Mouse (Mus musculus) thymus, postnatal 14 days (tissue): ENCODE measurements around the gene Apobec1.
"Not testable (repeated sequence)": the region's sequence is repeated elsewhere in the genome, so short reads cannot be mapped to it uniquely, and the experiment has no call there.

Source experiments
- DNase-seq: peaks from one replicate; pipeline ENCODE4 v3.0.0; 2021

Gene Apobec1

DNA sequence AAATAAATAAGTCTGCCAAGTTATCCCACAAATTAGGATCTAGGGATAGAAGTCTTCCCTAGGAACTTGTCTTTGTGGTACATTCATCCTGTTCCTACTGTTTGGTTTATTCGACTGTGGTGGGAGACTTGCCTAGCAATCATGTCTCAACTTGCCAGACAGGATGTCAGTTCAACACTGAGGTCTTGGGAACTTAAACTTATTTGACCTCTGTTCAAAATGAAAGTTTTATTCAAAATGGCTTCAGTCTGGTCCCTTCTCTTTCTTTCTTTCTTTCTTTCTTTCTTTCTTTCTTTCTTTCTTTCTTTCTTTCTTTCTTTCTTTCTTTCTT lies 713 bp upstream of the Apobec1 start:
- no peak for DNase-seq

DNA sequence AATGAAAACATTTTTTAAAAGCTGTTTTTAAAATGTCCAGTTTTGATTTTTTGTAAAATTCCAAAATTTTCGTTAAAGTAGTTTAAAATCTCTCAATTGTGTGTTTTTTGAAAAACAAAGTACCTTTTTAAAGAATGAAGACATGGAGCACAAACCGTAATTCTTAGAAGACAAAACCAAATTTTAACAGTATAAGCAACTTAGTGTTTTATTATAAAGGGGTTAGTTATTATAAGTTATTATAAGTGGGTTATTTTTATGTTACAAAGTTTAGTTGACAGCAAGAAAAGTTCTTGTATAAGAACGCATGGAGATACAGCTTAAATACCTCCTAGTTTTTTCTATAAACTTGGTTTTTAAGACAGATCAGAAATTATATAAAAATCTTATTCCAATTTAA lies 629 bp downstream of the Apobec1 start:
- DNase-seq, result no peak

DNA sequence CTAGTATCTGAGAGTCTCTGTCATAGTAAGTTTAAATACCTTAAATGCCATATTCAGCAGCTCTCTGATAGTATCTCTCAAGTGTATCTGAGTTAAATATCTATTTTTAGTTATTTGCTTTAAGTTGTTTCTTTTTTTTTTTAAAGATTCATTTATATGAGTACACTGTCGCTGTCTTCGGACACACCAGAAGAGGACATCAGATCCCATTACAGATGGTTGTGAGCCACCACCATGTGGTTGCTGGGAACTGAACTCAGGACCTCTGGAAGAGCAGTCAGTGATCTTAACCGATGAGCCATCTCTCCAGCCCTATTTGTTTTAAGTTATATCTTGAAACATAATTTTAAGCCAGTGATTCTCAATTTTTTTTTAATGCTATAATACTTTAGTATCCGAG lies 1.2 kb downstream of the Apobec1 start:
- DNase-seq, result no peak

DNA sequence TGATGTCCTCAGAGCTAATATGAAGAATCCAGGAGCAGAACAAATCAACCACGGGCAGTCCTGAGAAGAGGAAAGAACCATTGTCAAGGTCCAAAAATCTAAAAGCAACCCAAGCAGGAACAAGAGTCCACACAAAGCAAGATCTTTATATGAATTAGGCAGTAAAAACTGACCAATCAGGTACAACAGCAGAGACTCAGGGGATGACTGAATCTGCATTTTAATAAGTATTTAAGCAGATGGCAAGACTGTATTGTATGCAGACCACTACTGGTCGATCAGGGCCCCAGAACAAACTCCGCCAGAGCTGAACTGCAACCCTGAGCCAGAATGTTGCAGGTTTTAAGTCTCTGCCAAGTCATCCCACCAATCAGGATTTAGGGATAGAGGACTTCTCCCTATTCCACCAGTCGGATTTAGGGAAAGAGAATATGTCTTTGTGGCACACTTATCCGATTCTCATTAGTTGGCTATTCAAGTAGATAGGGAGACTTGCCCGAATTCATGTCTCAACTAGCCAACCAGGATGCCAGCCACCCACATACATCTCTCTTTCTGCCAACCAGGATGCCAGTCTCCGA lies 2.1 kb downstream of the Apobec1 start:
- no peak for DNase-seq

DNA sequence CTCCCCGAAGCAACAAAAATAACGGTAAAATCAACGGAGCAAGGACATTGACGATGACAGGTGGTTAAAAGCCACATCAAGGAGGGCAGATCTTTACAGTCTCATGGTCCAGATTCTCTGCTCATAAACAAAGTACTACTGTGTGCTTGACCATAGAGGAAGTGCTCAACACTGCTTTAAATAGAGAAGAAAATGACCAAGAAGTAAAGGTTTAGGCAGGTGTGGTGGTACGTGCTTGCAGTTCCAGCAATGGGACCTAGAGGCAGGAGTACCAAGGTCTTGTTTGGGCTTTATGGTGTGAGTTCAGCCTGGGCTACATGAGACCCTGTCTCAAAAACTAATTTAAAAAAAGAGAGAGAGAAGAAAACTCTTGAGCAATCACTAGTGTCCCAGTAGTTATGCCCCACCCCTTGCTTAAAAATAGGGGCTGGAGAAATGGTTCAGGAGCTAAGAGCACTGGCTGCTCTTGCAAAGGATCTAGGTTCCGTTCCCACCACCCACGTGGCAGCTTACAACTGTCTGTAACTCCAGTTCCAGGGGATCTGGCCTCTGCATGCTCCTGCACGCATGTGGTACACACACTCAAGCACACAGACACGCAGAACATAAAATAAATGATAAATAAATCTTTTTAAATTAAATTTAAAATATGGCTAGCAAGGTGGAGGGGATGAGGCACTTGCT lies 3.0 kb downstream of the Apobec1 start:
- no peak for DNase-seq

DNA sequence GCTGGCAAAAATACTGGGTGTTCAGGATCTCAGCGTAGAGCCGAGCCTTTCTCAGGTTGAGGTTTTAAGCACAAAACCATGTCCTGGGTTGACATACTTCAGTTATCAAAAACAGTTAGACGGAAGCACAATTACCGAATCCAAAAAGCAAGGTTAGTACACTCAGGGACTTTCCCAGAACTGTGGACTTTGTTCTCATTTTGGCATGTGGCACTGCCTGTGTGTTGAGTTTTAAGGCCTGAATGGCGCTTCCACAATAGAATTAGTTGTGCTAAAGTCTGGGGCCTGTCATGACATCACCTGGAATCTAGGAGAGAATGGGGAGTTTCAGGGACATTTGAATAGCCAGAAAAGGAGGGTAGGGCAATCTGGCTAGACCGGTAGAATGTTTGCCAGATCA lies 3.8 kb downstream of the Apobec1 start:
- no peak for DNase-seq

DNA sequence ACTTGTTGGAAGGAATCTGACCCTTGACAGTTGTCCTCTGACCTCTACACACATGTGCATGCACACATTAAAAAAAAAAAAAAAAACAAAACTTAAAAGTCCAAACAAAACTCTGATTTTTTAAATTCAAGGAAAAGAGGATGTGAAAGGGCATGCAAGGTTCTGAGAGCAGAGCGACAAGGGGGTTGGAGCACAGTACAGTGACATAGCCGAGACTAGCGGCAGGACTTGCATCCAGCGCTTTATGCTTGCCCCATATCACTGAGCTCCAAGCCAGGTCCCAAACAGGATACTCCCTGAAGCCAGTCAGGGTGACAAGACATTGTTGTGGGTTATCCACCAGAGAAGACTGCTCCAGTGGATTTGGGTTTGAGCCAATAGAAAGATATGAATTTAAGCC lies 4.2 kb downstream of the Apobec1 start:
- DNase-seq, result no peak

DNA sequence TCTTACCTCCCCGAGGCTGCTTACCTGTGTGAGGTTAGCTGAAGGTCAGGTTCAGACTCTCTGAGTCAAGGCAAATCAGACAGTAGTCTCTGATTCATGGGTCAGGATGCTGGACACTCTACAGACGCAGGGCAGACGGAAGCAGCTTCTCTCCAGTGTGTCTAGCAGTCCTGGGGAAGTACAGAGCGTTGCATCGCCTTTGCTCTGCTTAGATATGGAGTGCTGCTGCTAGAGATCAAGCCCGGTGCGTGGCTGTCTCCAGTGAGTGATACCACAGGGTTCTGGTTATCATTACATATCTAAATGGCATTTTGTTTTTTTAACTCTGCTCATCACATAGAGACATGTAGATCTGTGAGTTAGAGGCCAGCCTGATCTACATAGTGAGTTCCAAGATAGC lies 5.6 kb downstream of the Apobec1 start:
- DNase-seq, result no peak

DNA sequence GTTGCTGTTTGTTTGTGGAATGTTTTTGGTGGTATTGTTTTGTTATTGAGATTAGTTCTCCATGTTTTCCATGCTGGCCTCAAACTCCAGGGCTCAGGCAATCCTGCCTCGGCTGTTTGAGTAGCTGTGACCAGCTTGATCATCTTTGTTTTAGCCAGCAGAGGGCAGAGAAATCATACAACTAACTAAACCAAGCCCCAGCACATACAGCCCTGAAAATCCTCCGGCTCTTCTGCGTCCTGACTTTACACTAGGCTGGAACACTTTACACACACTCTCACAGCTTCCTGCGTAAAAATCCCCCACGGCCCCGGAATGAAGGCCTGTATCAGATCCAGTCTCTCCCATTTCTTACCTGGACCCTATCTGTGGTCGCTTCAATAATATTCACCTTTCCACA lies 6.6 kb downstream of the Apobec1 start:
- no peak for DNase-seq

DNA sequence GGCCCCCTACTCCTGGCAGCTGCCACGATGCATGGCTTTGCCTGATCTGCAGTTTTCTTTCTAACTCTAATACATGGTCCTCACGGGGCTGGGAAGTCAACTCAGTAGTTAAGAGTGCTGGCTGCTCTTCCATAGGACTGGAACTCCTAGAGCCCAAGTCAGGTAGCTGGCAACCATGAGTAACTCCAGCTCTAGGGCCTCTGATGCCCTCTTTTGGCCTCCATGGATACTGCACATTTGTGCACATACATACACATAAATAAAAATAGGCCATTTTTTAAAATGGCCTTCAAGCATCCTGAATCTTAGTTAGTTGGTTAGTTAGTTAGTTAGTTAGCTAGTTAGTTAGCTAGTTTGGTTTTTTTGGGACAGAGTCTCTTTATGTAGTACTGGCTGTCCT lies 9.3 kb downstream of the Apobec1 start:
- DNase-seq, result no peak

DNA sequence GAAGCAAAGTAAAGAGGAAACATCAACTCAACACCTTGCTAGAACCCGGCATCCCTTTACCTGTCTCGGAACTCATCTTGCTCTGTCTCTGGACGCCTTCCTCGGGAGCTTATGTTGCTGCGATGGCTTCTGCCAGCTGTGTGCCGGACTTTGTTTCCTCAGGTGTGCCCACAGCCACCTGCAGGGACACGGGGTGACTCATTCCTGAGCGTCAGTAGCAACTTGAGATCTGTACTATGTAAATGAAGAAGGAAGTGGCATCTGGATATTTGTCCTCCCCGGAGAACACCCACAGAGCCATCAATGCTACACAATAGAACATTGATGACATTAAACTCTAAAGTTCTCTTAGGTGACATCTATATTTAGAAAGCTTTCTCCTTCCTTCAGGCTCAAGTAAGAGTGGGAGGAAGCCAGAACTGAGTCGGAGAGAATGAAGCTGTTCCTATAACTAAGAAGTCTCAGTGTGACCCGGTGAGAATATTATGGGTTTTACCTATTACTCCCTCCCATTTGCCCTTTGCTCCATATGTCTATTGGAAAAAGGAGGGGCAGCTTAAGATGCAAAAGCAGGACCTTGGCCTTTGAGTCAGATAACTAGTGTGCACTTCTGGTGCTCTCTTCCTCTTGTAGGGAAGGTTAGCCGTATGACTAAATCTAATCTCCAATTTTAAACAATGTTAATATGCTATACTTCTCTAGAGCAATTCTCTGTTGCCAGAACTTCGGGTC lies 11.1 kb downstream of the Apobec1 start:
- DNase-seq, result no peak

DNA sequence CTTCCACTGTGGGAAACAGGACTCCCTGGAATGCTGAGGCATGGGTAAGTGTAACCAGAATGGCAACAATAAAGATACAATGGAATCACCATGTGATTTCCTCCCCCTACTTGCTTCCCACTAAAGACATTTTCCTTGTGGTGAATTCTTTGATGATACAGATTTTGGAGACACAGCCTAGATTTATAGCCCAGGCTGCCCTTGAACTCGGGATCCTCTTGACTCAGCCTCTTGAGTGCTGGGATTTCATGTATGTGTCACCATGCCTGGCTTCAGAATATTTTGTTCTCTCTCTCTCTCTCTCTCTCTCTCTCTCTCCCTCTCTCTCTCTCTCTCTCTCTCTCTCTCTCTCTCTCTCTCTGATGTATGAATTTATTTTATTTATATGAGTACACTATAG lies 23.2 kb downstream of the Apobec1 start:
- DNase-seq, result no peak

DNA sequence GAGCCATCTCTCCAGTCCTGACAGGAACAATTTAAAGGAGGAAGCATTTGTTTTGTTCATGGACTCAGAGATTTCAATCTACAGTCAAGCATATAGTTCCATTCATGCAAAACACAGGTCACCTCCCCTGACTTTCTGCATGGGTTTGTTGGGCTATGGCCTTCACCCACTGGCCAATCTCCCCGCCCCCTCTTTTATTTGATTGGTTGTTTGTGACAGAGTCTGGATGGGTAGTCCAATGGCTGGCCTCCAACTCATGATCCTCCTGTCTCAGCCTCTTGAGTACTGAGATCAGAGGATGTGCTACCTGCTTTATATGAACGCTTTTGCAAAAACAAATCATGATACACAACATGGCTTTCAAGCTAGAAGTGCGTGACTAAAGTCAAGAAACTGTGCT lies 25.2 kb downstream of the Apobec1 start:
- no peak for DNase-seq

DNA sequence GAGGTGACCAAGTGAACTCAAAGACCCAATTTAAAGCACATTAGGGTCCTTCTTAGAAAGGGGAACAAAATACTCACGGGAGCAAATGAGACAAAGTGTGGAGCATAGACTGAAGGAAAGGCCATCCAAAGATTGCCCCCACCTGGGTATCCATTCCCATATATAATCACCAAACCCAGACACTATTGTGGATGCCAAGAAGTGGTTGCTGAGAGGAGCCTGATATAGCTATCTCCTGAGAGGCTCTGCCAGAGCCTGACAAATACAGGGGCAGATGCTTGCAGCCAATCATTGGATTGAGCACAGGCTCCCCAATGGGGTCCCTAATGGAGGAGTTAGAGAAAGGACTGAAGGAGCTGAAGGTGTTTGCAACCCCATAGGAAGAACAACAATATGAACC lies 27.2 kb downstream of the Apobec1 start:
- DNase-seq, result not testable (repeated sequence)

DNA sequence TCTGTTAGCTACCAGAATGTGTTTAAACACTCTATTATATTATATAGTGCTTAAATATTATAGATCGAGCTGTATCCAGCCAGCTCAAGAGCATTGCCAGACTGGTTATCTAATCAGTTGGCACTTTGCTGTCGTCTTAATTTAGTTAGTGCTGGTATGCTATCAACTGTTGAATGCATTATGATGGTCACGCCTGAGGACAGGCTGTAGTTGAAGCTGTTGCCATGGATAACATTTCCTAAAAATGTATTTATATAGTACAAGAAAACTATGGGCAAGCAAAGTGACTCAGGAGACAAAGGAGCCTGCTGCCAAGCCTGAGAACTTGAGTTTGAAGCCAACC lies 30.7 kb downstream of the Apobec1 start:
- no peak for DNase-seq

DNA sequence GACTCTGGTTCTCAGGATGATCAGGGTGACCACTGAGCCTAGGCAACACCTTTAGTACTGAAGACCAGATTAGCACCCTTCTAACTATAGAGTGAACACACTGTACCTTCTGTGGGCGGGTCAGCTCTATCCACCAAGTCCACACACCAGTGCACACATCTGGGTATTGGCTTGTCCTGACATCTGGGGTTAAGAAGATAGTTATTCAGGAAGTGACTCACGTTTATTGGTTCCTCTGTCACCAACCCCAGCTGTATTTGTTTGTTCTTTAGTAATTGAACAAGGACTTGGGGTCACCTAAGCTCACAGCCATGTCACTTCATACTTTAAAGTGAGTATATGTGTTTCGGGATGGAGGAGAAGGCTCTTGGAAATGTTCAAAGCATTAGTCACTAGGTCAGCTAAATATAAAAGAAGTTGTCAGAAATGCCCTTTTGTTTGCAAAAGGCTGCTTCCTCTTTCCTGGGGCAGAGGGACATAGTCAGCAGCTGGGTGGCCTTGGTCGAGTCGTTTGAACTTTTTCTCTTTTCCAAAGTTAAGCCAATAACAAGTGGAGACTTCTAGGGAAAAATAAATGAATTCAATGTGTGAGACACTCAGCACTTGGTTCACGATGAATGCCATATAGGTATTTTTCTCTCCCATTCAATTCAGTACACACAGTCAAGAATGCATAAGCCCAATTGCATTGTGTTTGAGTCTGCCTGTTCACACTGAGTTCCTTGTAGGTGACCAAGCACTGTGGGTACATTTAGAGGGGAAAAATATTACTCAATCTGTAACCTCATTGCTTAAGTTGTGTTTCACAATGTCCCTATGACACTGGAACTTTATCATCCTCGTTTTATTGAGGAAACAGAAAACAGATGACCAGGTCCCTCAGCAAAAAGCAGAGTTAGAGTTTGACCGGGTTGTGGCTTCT lies 31.3 kb downstream of the Apobec1 start:
- no peak for DNase-seq

DNA sequence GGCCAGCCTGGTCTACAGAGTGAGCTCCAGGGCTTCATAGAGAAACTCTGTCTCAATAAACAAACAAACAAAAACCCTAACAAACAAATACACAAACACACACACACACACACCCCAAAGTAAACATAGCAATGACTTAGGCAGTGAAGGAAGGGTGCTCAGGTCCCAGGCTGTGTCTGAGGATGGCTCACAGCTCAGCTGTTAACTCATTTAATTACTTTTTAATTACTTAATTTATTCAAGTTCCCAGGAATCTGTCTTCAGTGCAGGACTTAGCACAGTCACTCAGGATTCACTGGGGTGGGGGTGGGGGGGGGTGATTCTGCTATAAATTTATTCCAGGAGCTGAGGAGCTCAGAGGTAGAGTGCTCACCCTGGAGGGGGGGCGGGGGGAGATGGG lies 32.5 kb downstream of the Apobec1 start:
- DNase-seq, result no peak

DNA sequence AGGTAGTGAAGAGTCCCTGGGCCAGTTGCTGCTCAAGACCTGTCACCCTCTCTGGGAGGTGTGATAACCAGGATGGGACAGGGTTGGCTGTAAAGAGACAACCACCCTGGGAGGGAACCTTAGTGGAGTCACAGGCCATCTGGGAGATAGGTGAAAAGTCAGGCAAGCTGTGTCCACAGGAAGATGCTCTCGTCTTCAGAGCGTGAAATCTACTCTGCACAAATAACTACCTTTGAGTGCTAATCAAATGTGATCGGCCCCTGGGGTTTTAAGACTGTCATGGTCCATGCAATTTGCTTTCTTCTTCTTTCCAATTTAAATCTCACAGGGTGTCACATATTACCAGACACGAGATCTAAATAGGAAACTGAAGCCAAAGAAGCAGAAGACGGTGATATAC lies 33.1 kb downstream of the Apobec1 start:
- no peak for DNase-seq

DNA sequence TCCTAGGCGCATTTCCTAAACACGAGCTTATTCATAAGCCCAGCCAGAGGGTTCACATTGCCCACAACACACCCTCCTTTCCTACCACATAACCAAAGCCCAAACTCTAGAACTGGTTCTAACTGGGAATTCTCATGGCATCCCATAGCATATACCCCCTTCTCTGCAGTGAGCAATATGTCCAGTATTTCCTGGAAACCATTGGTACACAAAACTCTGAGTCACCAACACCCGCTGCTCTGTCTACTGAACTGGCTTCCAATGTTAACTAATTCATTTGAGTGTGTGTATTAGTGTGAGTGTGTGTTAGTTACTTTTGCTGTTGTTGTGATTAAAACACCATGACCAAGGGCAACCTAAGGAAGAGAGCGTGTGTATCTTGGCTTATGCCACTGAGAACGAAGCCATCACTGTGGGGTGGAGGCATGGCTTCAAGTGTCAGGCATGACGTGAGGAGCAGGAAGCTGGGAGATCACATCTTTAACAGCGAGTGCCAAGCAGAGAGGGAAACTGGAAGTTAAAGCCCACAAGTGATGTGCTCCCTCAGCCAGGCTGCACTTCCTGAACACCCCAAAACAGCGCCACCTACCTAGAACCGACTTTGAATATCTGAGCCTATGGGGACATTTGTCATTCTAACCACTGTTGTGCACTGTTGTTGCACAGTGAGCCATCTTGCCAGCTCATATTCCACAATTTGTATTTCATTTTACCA lies 37.0 kb downstream of the Apobec1 start:
- no peak for DNase-seq

DNA sequence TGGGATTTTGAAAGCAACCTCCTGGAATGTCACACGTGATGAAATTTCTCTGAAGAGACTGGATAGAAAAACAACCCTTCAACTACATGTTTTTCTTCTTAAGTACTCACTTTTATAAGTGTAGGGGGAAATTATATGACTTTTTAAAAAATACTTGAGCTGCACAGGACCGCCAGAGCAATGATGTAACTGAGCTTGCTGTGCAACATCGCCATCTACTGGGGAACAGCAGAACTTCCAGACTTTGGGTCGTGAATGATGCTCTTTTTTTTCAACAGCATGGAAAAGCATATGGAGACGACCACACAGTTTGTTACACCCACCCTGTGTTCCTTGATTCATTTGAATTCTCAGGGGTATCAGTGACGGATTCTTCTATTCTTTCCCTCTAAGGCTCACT lies 39.8 kb downstream of the Apobec1 start:
- DNase-seq, result peak; percentile 45

DNA sequence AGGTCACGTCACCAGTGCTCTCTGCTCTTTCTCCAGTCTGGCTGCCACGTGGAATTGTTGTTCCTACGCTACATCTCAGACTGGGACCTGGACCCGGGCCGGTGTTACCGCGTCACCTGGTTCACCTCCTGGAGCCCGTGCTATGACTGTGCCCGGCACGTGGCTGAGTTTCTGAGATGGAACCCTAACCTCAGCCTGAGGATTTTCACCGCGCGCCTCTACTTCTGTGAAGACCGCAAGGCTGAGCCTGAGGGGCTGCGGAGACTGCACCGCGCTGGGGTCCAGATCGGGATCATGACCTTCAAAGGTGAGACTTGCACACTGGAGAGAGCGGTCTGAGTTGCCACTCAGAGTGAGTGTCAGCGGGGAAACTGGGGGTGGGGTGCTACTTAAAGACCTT lies 41.2 kb downstream of the Apobec1 start:
- DNase-seq, result no peak

DNA sequence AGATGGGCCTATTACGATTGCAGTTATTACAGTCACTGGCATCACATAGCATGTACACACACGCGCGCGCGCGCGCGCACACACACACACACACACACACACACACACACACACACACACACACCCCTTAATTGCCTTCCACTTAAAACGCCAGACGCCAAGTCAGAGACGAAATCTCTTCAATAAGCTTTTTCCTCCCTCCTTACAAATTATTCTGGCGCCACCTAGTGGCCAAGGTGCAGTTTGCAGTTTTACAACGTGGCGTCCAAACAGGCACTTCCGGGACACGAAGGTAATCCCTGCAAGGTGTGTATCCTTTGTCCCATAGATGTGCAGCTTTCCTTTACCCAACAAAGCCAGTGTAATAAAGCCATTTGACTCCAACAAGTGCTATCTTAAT lies 41.8 kb downstream of the Apobec1 start:
- peak; percentile 80 for DNase-seq

DNA sequence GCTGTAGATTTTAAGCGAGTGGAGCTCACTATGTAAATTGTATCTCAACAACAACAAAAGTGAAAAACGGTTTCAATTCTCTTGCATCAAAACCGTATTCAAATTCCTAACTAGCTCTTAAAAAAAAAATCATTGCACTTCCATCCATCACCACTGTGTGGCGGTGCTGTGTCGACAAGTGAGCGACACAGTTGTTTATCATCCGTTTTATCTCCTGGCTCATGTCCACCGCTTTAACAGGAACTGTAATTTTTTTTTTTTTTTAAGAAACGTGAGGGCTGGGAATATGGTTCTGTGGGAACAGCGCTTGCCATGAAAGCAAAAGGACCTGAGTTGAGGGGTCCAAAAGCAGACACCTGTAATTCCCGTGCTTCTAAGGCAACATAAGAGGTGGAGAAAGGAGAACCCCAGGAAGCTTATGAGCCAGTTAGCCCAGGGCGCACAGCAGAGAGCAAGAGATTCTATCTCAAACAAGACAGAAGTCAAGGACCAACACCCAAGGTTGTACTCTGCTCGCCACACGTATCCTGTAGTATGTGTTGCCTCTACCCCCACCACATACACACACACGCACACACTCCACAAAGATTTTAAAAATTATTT lies 45.2 kb downstream of the Apobec1 start:
- DNase-seq, result peak; percentile 66
